Mouse (Mus musculus) limb, embryonic 14.5 days (tissue): ENCODE results near the gene Inmt. TPM values are rescaled to one million over a fixed set of nuclear protein-coding genes. Genes with fewer than 3 reads are reported as not detected.

Experiments used
- ATAC-seq: fragments of 200-750 bp; cut with Nextera tagmentation; 2 replicates; pipeline ENCODE4 v1.8.0; 2017; ENCODE audit warnings: low read depth, moderate number of reproducible peaks, moderate TSS enrichment; ENCODE audit not compliant: low FRiP score
- DNase-seq: peaks from one replicate; pipeline ENCODE4 v3.0.0-alpha.2; 2015; ENCODE audit warnings: low spot score
- H3K27ac ChIP-seq: fragments of 300-500 bp; sonication (generic); replicated peaks from 2 replicates; pipeline ENCODE4 v1.5.1; 2014; ENCODE audit warnings: low read depth, mild to moderate bottlenecking, low read length, moderate library complexity, mixed read lengths
- H3K27me3 ChIP-seq: fragments of 300-500 bp; sonication (generic); 2 replicates; pipeline ENCODE4 v1.6.1; 2014; ENCODE audit warnings: low read length, mixed read lengths; ENCODE audit not compliant: control insufficient read depth, insufficient read depth
- H3K36me3 ChIP-seq: fragments of 300-500 bp; sonication (generic); 2 replicates; pipeline ENCODE4 v1.6.1; 2014; ENCODE audit warnings: mild to moderate bottlenecking, low read length, moderate library complexity, mixed read lengths; ENCODE audit not compliant: control insufficient read depth, insufficient read depth
- H3K4me1 ChIP-seq: fragments of 300-500 bp; sonication (generic); 2 replicates; pipeline ENCODE4 v1.6.1; 2014; ENCODE audit warnings: antibody characterized with exemption, low read length, mixed read lengths; ENCODE audit not compliant: control insufficient read depth, insufficient read depth
- H3K4me2 ChIP-seq: fragments of 300-500 bp; sonication (generic); replicated peaks from 2 replicates; pipeline ENCODE4 v1.6.1; 2014; ENCODE audit warnings: low read depth, mild to moderate bottlenecking, low read length, moderate library complexity; ENCODE audit not compliant: severe bottlenecking
- H3K4me3 ChIP-seq: fragments of 300-500 bp; sonication (generic); replicated peaks from 2 replicates; pipeline ENCODE4 v1.5.1; 2014; ENCODE audit warnings: low read length
- H3K9ac ChIP-seq: fragments of 300-500 bp; sonication (generic); 2 replicates; pipeline ENCODE4 v1.6.1; 2014; ENCODE audit warnings: mild to moderate bottlenecking, low read depth, low read length, moderate library complexity; ENCODE audit not compliant: severe bottlenecking
- H3K9me3 ChIP-seq: fragments of 300-500 bp; sonication (generic); 2 replicates; pipeline ENCODE4 v1.6.1; 2016; ENCODE audit warnings: low read length; ENCODE audit not compliant: control insufficient read depth
- POLR2A ChIP-seq: fragments of 200-500 bp; IDR thresholded peaks from 2 replicates; pipeline ENCODE4 v1.8.0; 2012; ENCODE audit warnings: inconsistent platforms, mild to moderate bottlenecking, moderate library complexity, borderline replicate concordance; ENCODE audit not compliant: insufficient read depth, insufficient read length; ENCODE audit errors: extremely low read depth
- WGBS: fragments of 180-500 bp; shearing (Covaris S2); extraction: QIAGEN DNeasy Blood & Tissue Kit; methylation state at CpG from one replicate; pipeline ENCODE4 v1.1.7; 2014; 5-methylcytosine and 5-hydroxymethylcytosine counted together
- polyA plus RNA-seq, 2 experiments: library from polyadenylated mRNA; depleted of rRNA in 1 of 2; stranded (reverse) in 1 of 2; unstranded in 1 of 2; fragments of >200 nt; fragmentation: Nextera tagmentation in 1 of 2; extraction: Ambion mirVana in 1 of 2; gene quantifications; 2 replicates each; pipeline versions ENCODE4 v1.2.1 to v1.2.3; 2012 to 2014

Inmt gene
- polyA plus RNA-seq, 2 experiments, result 0.33 to 0.52 TPM

DNA sequence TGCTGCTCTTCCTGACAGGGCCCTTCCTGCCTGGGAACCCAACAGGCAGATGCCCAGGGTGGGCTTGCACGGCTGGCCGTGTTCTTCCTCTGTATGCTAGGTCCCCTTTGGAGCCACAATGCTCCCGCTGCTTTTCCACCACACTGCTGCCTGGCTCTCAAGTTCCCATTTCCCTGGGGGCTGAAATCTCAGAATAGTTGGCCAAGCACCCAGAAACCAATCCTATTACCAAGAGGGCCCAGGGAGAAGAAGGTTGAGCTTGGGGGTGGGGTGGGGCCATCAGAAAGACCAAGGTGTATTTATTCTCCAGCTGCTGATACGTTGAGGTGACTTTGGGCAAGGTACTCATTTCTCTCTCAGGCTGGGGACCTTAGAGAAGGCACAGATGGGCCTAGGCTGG lies 43.5 kb downstream of the Inmt start:
- Histone ChIP-seq H3K36me3 (no peaks in the 10 kb centered on the region), H3K27me3 (no peaks in the 10 kb centered on the region), H3K4me1 (peaks cover 3% of the 10 kb centered on the region; the same call in 1 of the 2 replicates), H3K27ac (no peak overlapping the region), H3K9ac (no peak overlapping the region), H3K4me3 (no peak overlapping the region), H3K4me2 (no peak overlapping the region), H3K9me3 (no peaks in the 10 kb centered on the region)
- ATAC-seq (no peak), DNase-seq (no peak)
- WGBS, result 86% methylated on average over 4 of the region's 4 CpGs
- no peak for TF ChIP-seq POLR2A

DNA sequence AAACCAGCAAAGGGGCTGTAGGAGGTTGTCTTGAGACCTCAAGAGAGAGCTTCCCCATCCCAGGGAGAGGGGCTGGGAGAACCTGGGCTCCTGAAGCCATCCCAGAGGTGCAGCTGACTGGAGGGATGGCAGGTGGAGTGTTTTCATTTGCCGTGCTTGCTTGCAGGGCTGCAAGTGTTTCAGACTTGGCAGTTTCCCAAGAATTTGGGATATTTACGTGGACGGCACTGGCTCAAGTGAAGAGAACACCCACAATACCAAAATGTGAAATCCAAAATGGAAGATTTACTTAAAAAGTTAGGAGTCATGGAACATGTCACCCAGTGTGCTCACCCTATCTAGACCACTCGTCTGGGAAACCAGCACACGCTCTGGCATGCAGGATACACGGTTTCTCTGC lies 44.2 kb downstream of the Inmt start:
- WGBS, result 28% methylated on average over 6 of the region's 6 CpGs
- Histone ChIP-seq H3K9ac (no peak overlapping the region), H3K27me3 (no peaks in the 10 kb centered on the region), H3K4me2 (no peak overlapping the region), H3K27ac (no peak overlapping the region), H3K4me3 (no peak overlapping the region), H3K9me3 (no peaks in the 10 kb centered on the region), H3K4me1 (peaks cover 3% of the 10 kb centered on the region; the same call in 1 of the 2 replicates), H3K36me3 (no peaks in the 10 kb centered on the region)
- no peak for DNase-seq
- no peak for TF ChIP-seq POLR2A
- no peak for ATAC-seq

DNA sequence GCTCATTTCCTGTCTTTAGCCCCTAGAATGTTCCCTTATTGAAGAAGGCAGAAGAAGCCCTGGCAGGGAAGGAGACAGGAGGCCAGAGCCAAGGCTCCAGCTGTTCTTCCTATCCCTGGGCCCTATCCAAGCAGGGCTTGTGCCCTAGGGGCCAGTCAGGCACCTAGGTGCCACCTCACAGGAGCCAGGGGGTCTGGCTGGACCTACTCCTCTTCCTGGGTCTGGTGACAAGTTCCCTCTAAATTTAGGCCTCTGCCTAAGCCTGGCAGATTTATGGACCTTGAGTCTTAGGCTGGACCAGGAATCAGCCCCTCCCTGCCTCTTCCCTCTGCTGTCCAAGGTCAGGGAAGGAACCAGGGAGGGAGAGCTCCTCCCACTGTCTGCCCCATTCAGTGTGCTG lies 46.5 kb downstream of the Inmt start:
- Histone ChIP-seq H3K9ac (no peak overlapping the region), H3K27me3 (no peaks in the 10 kb centered on the region), H3K9me3 (no peaks in the 10 kb centered on the region), H3K4me1 (peaks cover 3% of the 10 kb centered on the region; the same call in 1 of the 2 replicates), H3K4me3 (no peak overlapping the region), H3K36me3 (no peaks in the 10 kb centered on the region), H3K4me2 (no peak overlapping the region), H3K27ac (no peak overlapping the region)
- ATAC-seq (no peak), DNase-seq (no peak)
- no peak for TF ChIP-seq POLR2A

DNA sequence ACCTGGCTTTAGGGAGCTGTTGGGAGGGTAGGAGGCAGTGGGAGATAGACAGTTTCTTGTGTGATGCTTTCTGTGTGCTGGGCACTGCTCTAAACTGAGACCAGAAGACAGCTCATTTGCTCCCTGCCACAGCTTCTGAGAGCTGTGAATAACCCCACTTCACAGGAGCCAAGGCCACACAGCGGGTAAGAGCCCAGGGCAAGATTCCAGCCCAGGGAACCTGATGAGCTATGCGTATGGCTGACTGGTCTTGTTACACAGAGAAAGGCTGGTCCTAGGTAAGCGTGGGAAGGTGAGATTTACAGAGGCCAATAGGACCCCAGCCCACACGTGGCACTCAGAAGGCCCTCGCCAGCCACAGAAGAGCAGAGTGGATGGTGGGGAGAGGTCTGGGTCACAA lies 48.3 kb downstream of the Inmt start:
- DNase-seq (no peak), ATAC-seq (no peak)
- no peak overlapping the region for H3K27ac ChIP-seq
- peaks cover 3% of the 10 kb centered on the region; the same call in 1 of the 2 replicates for H3K4me1 ChIP-seq
- H3K36me3 ChIP-seq, result no peaks in the 10 kb centered on the region
- no peak overlapping the region for H3K4me2 ChIP-seq
- H3K4me3 ChIP-seq, result no peak overlapping the region
- WGBS, result 75% methylated on average over 4 of the region's 5 CpGs
- no peaks in the 10 kb centered on the region for H3K27me3 ChIP-seq
- no peak overlapping the region for H3K9ac ChIP-seq
- no peak for TF ChIP-seq POLR2A
- H3K9me3 ChIP-seq, result no peaks in the 10 kb centered on the region

DNA sequence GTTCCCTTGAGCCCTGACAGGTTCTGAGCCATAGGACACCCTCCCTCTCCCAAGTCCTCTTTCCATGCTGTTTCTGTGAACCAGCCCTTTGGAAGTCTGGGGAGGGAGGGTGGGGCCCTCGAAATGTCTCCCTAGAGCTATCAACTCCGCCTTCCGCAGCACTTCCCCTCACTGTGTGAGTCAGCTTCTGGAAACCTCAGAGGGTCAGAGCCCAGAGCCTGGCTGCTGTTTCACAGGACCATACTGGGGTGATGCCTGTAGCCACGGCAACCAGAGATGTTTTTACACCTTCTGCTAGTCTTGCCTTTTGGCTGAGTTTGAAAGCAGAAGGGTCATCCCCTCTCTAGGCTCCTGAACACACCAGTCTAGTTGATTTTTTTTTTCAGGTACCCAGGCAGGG lies 51.8 kb downstream of the Inmt start:
- H3K4me1 ChIP-seq, result no peaks in the 10 kb centered on the region
- H3K27me3 ChIP-seq, result peaks cover 10% of the 10 kb centered on the region
- no peak for TF ChIP-seq POLR2A
- no peak overlapping the region for H3K4me2 ChIP-seq
- no peak overlapping the region for H3K4me3 ChIP-seq
- DNase-seq (no peak), ATAC-seq (no peak)
- no peaks in the 10 kb centered on the region for H3K36me3 ChIP-seq
- H3K9ac ChIP-seq, result no peak overlapping the region
- WGBS, result 16% methylated on average over 4 of the region's 4 CpGs
- H3K27ac ChIP-seq, result no peak overlapping the region
- no peaks in the 10 kb centered on the region for H3K9me3 ChIP-seq

Other genes starting within 250 kb of the Inmt start
- gene Nod1, start 202.4 kb downstream of the Inmt start, polyA plus RNA-seq (2012; rRNA removed), result 13.1 and 15.9 TPM in 2 replicates
- gene Nod1, start 202.4 kb downstream of the Inmt start, polyA plus RNA-seq (2014; fragmentation: Nextera tagmentation; extraction: Ambion mirVana), result 7.4 and 9.1 TPM in 2 replicates
- gene Ggct, start 182.1 kb downstream of the Inmt start, polyA plus RNA-seq (2012; rRNA removed), result 2.0 and 4.0 TPM in 2 replicates
- 9.3 and 11.4 TPM in 2 replicates for gene Ggct, start 182.1 kb downstream of the Inmt start, polyA plus RNA-seq (2014; fragmentation: Nextera tagmentation; extraction: Ambion mirVana)
- 67.5 and 81.9 TPM in 2 replicates for gene Gars, start 137.0 kb downstream of the Inmt start, polyA plus RNA-seq (2012; rRNA removed)
- gene Gars, start 137.0 kb downstream of the Inmt start, polyA plus RNA-seq (2014; fragmentation: Nextera tagmentation; extraction: Ambion mirVana), result 133 and 136 TPM in 2 replicates
- 0.49 and 0.50 TPM in 2 replicates for gene Crhr2, start 42.0 kb downstream of the Inmt start, polyA plus RNA-seq (2012; rRNA removed)
- gene Crhr2, start 42.0 kb downstream of the Inmt start, polyA plus RNA-seq (2014; fragmentation: Nextera tagmentation; extraction: Ambion mirVana), result 0.14 and 0.35 TPM in 2 replicates
- gene Mindy4, start 28.3 kb upstream of the Inmt start, polyA plus RNA-seq (2012; rRNA removed), result 14.9 and 17.9 TPM in 2 replicates
- 13.2 and 18.9 TPM in 2 replicates for gene Mindy4, start 28.3 kb upstream of the Inmt start, polyA plus RNA-seq (2014; fragmentation: Nextera tagmentation; extraction: Ambion mirVana)
- gene Aqp1, start 161.4 kb upstream of the Inmt start, polyA plus RNA-seq (2012; rRNA removed), result 87.1 and 111 TPM in 2 replicates
- gene Aqp1, start 161.4 kb upstream of the Inmt start, polyA plus RNA-seq (2014; fragmentation: Nextera tagmentation; extraction: Ambion mirVana), result 15.3 and 17.8 TPM in 2 replicates
- not detected in 2 replicates for gene Ghrhr, start 201.3 kb upstream of the Inmt start, polyA plus RNA-seq (2012; rRNA removed)
- gene Ghrhr, start 201.3 kb upstream of the Inmt start, polyA plus RNA-seq (2014; fragmentation: Nextera tagmentation; extraction: Ambion mirVana), result not detected in 2 replicates